9 mouse cellular contexts compared by ENCODE assay signal in genomic region chr9:88221850-88222353, GRCm38 (mm10).
DNase-seq lines count a peak whose midpoint lies in the region; ATAC-seq and TF ChIP-seq lines count a peak whose summit lies in the region.
"Had no signal": no experiment of that assay in that cellular context is flagged by ENCODE, and none has a peak within 500 bp of the region (broad histone marks: within the 10 kb centered on the region; RNA-seq: fewer than 3 reads in every experiment).

No protein-coding gene starts in this region.

- H3K36me3 ChIP-seq in lung, postnatal 0 days (ENCODE audit: insufficient read depth, low read length) = no peaks in the 10 kb centered on the region
- H3K36me3 ChIP-seq: embryonic facial prominence, embryonic 15.5 days had no signal

- H3K9me3 ChIP-seq in lung, postnatal 0 days (ENCODE audit: low read length) = no peaks in the 10 kb centered on the region
- H3K9me3 ChIP-seq: embryonic facial prominence, embryonic 15.5 days had no signal

- WGBS in lung, postnatal 0 days = 23% methylated on average over 7 of the region's 7 CpGs

- peak; percentile 76 for TF ChIP-seq CTCF in lung, postnatal 0 days (IDR thresholded peaks at IDR 0.05)

- DNase-seq in ovary, postnatal 10 days (ENCODE audit: low spot score) = peak; percentile 25
- DNase-seq in ovary, adult 18-20 months (ENCODE audit: low spot score) = no peak
- DNase-seq in cerebellum, adult 9-10 months = peak; percentile 19
- DNase-seq in frontal cortex, postnatal 25 days (ENCODE audit: low spot score in 2 of 2) = peak; percentile 55 to 67
- DNase-seq in kidney, postnatal 10 days = peak; percentile 79
- DNase-seq in lung, postnatal 0 days (ENCODE audit: low spot score) = peak; percentile 68
- peak; percentile 68 to 69 for DNase-seq in right cerebral cortex, adult 2 months (ENCODE audit: low spot score in 2 of 2)
- no peak for DNase-seq in natural killer cell, adult 2 months (ENCODE audit: low spot score in 2 of 2)

- H3K27ac ChIP-seq in lung, postnatal 0 days (ENCODE audit: low read length) = no peak overlapping the region
- H3K27ac ChIP-seq: embryonic facial prominence, embryonic 15.5 days had no signal

- no peaks in the 10 kb centered on the region for H3K4me1 ChIP-seq in lung, postnatal 0 days (ENCODE audit: insufficient read depth, low read depth, low read length)

- H3K4me3 ChIP-seq in lung, postnatal 0 days (ENCODE audit: low read depth, low read length) = no peak overlapping the region
- H3K4me3 ChIP-seq: embryonic facial prominence, embryonic 15.5 days had no signal

- H3K4me2 ChIP-seq in lung, postnatal 0 days (replicated peaks; ENCODE audit: low read depth, low read length) = no peak overlapping the region
- H3K4me2 ChIP-seq: embryonic facial prominence, embryonic 15.5 days had no signal

- no peak for ATAC-seq in lung, postnatal 0 days

- TF ChIP-seq EP300 in lung, postnatal 0 days (IDR thresholded peaks at IDR 0.05) = no peak

- no peaks in the 10 kb centered on the region for H3K27me3 ChIP-seq in lung, postnatal 0 days (replicated peaks; ENCODE audit: insufficient read depth, low read length)

- H3K9ac ChIP-seq in lung, postnatal 0 days (replicated peaks; ENCODE audit: low read depth) = no peak overlapping the region
- H3K9ac ChIP-seq: embryonic facial prominence, embryonic 15.5 days had no signal

Comparison
In these comparisons a context has a peak if more than half of its experiments do, and no peak if none do; other contexts are left out.
1. DNase-seq: peak in ovary, postnatal 10 days (single experiment), cerebellum, adult 9-10 months (single experiment), frontal cortex, postnatal 25 days (2 of 2), kidney, postnatal 10 days (single experiment), lung, postnatal 0 days (single experiment) and right cerebral cortex, adult 2 months (2 of 2); none in ovary, adult 18-20 months (single experiment) and natural killer cell, adult 2 months (0 of 2).